Mouse (Mus musculus) hindbrain, embryonic 16.5 days (tissue): ENCODE data around the gene Teddm3. TPM values are rescaled to one million over a fixed set of nuclear protein-coding genes. Genes with fewer than 3 reads are reported as not detected.

Experiments used
- ATAC-seq: fragments of 200-750 bp; cut with Nextera tagmentation; 2 replicates; pipeline ENCODE4 v1.8.0; 2017; ENCODE audit warnings: moderate TSS enrichment, moderate library complexity
- H3K27ac ChIP-seq: fragments of 300-500 bp; sonication (generic); 2 replicates; pipeline ENCODE4 v1.5.1; 2014; ENCODE audit warnings: low read depth, mild to moderate bottlenecking, control low read depth, low read length, moderate library complexity
- H3K27me3 ChIP-seq: fragments of 300-500 bp; sonication (generic); replicated peaks from 2 replicates; pipeline ENCODE4 v1.6.1; 2014; ENCODE audit warnings: low read length; ENCODE audit not compliant: control insufficient read depth, insufficient read depth
- H3K36me3 ChIP-seq: fragments of 300-500 bp; sonication (generic); 2 replicates; pipeline ENCODE4 v1.6.1; 2014; ENCODE audit warnings: mild to moderate bottlenecking, low read length, moderate library complexity, mixed read lengths; ENCODE audit not compliant: control insufficient read depth, insufficient read depth
- H3K4me1 ChIP-seq: fragments of 300-500 bp; sonication (generic); 2 replicates; pipeline ENCODE4 v1.6.1; 2014; ENCODE audit warnings: low read depth, low read length; ENCODE audit not compliant: control insufficient read depth, insufficient read depth
- H3K4me2 ChIP-seq: fragments of 300-500 bp; sonication (generic); 2 replicates; pipeline ENCODE4 v1.6.1; 2014; ENCODE audit warnings: mild to moderate bottlenecking, low read length, control low read depth, moderate library complexity
- H3K4me3 ChIP-seq: fragments of 300-500 bp; sonication (generic); 2 replicates; pipeline ENCODE4 v1.5.1; 2014; ENCODE audit warnings: mild to moderate bottlenecking, low read length, control low read depth, moderate library complexity
- H3K9ac ChIP-seq: fragments of 300-500 bp; sonication (generic); 2 replicates; pipeline ENCODE4 v1.6.1; 2014; ENCODE audit warnings: low read depth, mild to moderate bottlenecking, control low read depth, low read length, moderate library complexity
- H3K9me3 ChIP-seq: fragments of 300-500 bp; sonication (generic); 2 replicates; pipeline ENCODE4 v1.6.1; 2014; ENCODE audit warnings: mild to moderate bottlenecking, low read length, moderate library complexity; ENCODE audit not compliant: control insufficient read depth
- WGBS: fragments of 180-500 bp; shearing (Covaris S2); extraction: QIAGEN DNeasy Blood & Tissue Kit; methylation state at CpG from one replicate; pipeline ENCODE4 v1.1.7; 2014; 5-methylcytosine and 5-hydroxymethylcytosine counted together
- polyA plus RNA-seq: library from polyadenylated mRNA; unstranded; fragments of >200 nt; fragmentation: Nextera tagmentation; extraction: Ambion mirVana; gene quantifications from 2 replicates; pipeline ENCODE4 v1.2.1, GENCODE M21; 2015

The Teddm3 gene
- polyA plus RNA-seq, 1 experiment from 2014 or later = 0.50 TPM

DNA sequence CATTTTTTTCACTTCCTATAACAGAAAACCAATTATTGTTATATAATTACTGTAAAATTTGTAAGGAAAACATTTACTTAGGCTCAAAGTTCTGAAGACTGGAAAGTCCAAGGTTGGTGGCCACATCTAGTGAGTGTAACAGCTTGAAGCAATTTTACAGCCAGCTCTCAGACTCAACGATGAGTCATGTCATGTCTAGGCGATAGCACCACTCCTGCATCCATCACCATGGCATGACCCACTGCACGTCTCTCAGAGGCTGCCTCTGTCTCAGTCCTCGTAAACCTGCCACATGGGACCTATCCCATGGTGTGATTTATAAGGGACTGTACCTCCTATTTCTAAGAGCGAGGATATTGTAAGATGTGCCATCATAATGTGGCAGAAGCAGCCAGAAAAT, 37.7 kb downstream of the Teddm3 start:
- WGBS = 70% methylated on average over 5 of the region's 5 CpGs

DNA sequence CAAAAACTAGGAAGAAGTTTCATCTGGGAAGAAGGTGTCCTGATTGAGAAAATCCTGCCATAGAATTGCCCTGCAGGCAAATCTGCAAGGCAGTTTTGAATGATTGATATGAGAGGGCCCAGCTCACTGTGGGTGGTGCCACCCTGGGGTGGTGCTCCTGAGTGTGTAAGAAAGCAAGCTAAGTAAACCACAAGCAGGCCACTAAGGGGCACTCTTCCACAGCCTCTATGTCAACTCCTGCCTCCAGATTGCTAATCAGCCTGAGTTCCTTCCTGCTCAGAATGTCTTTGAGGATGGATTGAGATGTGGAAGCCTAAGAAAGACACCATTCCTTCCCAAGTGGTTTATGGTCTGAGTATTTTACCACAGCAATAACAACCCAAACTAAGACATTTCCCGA, 44.3 kb downstream of the Teddm3 start:
- Histone ChIP-seq H3K36me3 (no peaks in the 10 kb centered on the region), H3K27me3 (no peaks in the 10 kb centered on the region), H3K4me2 (no peak overlapping the region), H3K4me3 (no peak overlapping the region), H3K9ac (no peak overlapping the region), H3K27ac (no peak overlapping the region), H3K4me1 (no peaks in the 10 kb centered on the region), H3K9me3 (no peaks in the 10 kb centered on the region)
- WGBS = 90% methylated on average over 1 of the region's 1 CpGs
- no peak for ATAC-seq

More for the DNA sequence above, 37.7 kb downstream of the Teddm3 start:
- no peak for ATAC-seq
- no peak overlapping the region for H3K4me2 ChIP-seq
- H3K27me3 ChIP-seq = no peaks in the 10 kb centered on the region
- H3K27ac ChIP-seq = no peak overlapping the region
- no peak overlapping the region for H3K9ac ChIP-seq
- H3K4me1 ChIP-seq = no peaks in the 10 kb centered on the region
- H3K9me3 ChIP-seq = no peaks in the 10 kb centered on the region
- no peak overlapping the region for H3K4me3 ChIP-seq
- H3K36me3 ChIP-seq = no peaks in the 10 kb centered on the region

Other genes starting within 250 kb of the Teddm3 start
- gene Ephb3, start 50.8 kb upstream of the Teddm3 start, polyA plus RNA-seq = 10.6 and 12.1 TPM in 2 replicates